Mouse (Mus musculus) kidney, postnatal 4 days (tissue): ENCODE measurements around the gene Cabp4.
"Not testable (repeated sequence)": the region's sequence is repeated elsewhere in the genome, so short reads cannot be mapped to it uniquely, and the experiment has no call there.

Experiments used
- DNase-seq, 2 experiments: peaks; one replicate each; pipeline ENCODE4 v3.0.0; 2021; ENCODE audit warnings: mixed read lengths in 2 of 2

Cabp4 gene

DNA sequence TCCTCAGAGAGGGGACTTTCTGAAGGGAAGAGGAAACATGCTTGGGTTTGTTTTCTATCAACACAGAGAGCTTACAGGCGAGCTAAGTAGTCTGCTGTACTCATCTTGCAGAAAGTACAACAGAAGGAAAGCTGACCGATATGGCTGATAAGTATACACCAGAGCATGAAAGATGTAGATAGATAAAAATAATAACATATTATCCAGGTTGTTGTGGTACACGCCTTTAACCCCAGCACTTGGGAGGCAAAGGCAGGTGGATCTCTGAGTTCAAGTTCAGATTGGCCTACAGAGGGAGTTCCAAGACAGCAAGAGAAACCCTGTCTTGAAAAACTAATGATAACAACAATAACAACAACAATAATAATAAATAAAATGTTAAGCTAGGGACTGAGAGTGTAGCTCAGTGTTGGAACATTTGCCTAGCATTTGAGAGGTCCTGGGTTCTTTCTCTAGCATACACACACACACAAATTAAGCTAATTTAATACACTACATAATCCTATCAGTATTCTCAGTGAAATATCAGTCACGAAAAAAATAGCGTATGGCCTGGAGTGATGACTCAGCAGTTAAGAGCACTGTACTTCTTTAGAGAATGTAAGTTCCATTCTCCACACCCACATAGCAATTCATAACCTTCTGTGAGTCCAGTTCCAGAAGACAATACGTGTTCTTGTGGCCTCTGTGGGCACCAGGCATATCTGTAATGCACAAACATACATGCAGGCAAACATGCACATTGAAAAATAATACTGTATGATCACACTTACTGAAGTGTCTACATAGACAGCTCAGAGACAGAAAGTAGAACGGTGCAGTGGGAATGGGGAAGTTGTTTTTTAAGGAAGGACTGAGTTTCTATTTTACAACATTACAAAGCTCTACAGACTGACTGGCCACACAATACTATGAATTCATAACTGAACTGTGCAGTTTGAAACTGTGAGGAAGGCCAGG is 21.1 kb downstream of the Cabp4 start:
- DNase-seq, result no peak

- DNase-seq, result not testable (repeated sequence)
Measured at GRCm38 (mm10) chr19:4121896-4122295, 21.9 kb downstream of the Cabp4 start.

DNA sequence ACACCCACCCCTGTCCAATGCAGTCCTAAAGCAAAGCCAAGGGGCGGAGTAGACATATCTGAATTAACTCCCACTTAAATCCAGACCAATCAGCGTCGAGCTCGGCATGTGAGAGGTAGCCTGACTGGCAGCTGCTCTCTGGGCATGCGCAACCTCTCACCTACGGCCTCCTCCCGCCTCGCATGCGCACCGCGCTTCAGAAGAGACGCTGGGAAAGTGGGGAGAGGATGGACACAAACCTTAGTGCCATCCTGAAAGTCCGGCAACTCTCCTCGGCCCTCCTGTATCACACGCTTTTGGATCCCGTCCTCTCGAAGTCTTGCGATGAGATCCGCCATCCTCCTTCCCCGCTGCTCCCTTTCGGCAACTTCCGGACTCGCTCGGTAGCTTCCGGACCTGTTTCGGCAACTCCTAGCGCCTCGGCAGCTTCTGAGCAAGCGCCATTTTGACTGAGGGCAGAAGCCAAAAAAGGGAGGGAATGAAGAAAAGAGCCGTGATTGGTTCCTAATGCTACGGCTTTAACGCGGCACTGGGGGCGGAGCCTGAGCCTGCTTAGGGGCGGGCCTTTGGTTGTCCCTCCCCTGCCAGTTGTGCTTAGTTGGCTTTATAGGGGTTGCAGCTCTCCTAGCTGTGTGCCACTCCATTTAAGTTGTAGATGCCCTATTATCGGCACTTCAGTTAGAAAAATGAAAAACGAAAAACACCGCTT is 22.6 kb downstream of the Cabp4 start:
- peak; percentile 99 for DNase-seq

GRCm38 (mm10) chr19:4120496-4120895 is 23.3 kb downstream of the Cabp4 start:
- DNase-seq, result no peak

- DNase-seq, result no peak
Measured at GRCm38 (mm10) chr19:4119716-4120487, 23.9 kb downstream of the Cabp4 start.

GRCm38 (mm10) chr19:4118350-4118749 is 25.5 kb downstream of the Cabp4 start:
- no peak for DNase-seq

- DNase-seq, result peak; percentile 35 to 59
Measured at GRCm38 (mm10) chr19:4117006-4117405, 26.8 kb downstream of the Cabp4 start.

DNA sequence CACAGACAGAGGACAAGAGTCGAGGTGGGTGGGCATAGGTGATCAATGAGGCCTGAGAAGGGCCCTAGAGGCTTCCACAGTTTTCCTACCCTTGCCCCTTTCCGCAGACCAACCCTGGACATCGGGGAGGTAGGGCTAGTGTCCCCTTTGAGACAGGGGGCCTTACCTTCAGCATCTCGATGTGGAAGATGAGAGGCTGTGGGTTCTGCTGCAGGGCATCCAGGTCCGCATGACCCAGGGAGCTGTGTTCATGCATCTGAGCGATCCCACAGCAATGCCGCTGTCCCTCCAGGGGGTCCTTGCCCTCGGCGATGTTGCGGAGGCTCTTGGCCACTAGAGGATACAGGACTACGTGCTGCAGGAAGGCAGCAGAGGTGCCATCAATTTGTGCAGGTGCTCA is 28.0 kb downstream of the Cabp4 start:
- DNase-seq, result no peak

GRCm38 (mm10) chr19:4115144-4115543 is 28.7 kb downstream of the Cabp4 start:
- DNase-seq, result no peak

GRCm38 (mm10) chr19:4114551-4114950 is 29.3 kb downstream of the Cabp4 start:
- no peak for DNase-seq

GRCm38 (mm10) chr19:4113806-4114230 is 30.0 kb downstream of the Cabp4 start:
- DNase-seq, result peak; percentile 51 to 66

DNA sequence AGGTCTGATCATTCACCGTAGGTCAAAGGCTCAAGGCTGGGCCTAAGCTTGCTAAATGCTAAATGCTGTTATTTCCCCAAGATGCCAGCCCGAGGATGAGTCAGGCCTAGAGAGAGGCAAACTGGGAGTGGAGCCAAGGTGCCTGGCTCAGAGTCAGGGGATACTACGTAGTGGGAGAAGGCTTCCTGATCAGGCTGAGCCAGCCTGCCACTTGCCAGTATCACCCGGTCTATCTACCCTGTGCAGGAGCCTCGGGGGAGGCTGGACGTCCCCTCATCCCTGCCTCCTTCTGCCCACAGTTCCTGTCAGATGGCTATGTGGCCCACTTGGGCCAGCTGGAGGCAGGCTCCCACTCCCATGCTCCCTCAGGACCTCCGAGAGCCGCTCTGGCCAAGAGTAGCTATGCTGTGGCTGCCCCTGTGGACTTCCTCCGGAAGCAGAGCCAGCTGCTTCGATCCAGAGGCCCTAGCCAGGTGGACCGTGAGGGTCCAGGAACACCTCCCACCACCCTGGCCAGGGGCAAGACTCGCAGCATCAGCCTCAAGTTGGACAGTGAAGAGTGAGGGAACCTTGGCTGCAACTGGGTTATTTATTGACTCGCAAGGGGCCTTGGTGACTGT is 30.5 kb downstream of the Cabp4 start:
- peak; percentile 64 to 75 for DNase-seq

DNA sequence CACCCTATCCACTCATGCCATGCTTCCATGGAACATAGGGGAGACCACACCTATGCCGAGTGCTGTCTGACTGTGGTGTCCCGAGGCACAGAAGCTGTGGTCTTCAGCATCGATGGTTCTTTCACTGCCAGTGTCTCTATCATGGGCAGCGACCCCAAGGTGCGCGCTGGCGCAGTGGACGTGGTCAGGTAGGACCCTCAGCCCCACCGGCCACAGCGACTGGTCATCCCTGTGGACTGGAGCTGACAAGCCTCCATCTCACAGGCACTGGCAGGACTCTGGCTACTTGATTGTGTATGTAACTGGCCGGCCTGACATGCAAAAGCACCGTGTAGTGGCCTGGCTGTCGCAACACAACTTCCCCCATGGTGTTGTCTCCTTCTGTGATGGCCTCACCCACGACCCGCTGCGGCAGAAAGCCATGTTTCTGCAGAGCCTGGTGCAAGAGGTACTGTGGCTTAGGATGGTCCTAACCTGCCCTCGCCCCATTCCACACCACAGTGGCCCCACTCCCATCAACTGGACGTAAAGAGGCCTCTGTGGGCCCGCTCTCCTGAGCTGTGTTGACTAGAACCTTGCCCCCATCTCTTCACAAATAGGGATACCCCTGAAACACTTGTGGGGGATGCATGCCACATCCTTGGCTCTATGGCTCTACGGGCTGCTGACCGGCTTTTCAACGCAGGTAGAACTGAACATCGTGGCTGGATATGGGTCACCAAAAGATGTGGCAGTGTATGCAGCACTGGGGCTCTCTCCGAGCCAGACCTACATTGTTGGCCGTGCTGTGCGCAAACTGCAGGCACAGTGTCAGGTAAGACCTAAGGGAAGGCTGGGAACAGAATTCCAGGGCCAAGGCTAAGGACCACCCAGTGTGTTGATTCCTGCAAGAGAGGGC is 31.5 kb downstream of the Cabp4 start:
- no peak for DNase-seq

DNA sequence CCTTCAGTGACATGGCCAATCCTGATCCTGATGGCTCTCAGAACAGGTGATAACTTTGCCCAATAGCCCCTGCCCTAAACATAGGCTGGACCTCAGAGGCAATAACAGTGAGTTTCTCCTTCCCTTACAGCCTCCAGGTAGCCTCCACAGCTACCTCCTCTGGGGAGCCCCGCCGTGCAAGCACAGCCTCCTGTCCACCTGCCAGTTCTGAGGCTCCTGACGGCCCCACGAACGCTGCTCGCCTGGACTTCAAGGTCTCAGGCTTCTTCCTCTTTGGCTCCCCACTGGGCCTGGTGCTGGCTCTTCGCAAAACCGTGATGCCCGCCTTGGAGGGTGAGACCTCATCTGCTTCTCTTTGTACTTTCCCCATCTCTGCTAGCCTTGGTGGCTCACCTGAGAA is 35.3 kb downstream of the Cabp4 start:
- no peak for DNase-seq

GRCm38 (mm10) chr19:4106654-4107053 is 37.2 kb downstream of the Cabp4 start:
- no peak for DNase-seq

DNA sequence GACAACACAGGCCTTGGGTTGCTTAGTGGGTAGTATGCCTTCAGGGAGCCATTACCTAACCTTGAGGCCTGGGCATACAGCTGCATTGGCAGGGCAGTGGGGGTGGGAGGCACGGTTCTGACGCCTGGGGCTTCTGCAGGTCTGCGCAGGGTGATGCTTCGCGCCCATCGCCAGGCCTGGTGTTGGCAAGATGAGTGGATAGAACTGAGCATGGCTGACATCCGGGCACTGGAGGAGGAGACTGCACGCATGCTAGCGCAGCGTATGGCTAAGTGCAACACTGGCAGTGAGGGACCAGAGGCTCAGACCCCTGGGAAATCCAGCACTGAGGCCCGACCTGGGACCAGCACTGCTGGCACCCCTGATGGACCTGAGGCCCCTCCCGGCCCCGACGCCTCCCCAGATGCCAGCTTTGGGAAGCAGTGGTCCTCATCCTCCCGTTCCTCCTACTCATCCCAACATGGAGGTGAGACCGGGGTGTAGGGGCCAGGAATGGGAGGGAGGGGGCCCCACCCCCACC is 39.1 kb downstream of the Cabp4 start:
- DNase-seq, result no peak

GRCm38 (mm10) chr19:4103792-4104191 is 40.0 kb downstream of the Cabp4 start:
- no peak for DNase-seq

DNA sequence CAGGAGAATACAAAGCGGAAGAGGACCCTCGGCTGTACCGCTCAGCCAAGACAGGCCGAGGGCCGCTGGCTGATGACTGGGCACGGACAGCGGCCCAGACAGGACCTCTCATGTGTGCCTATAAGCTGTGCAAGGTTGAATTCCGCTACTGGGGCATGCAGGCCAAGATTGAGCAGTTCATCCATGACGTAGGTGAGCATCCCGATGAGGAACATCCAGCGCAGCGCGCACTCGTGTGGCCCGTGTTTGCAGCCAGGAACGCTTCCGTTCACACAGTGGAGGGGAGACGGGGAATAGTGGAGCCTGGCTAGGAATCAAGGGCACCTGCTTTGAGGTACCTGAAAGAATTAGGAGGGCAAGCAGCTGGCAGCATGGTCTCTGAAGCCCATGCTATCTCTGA is 40.5 kb downstream of the Cabp4 start:
- DNase-seq, result no peak

DNA sequence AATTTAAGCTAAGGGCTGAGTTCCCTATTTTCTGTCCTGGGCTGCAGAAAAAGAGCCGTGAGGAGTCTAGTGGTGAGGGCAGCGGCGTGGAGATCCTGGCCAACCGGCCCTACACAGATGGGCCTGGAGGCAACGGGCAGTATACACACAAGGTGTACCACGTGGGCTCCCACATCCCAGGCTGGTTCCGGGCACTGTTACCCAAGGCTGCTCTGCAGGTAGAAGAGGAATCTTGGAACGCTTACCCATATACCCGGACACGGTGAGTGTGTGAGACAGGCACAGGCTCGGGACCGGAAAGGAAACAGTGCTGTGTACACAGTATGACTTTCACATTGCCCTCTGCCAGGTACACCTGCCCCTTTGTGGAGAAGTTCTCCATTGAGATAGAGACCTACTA is 41.2 kb downstream of the Cabp4 start:
- no peak for DNase-seq

DNA sequence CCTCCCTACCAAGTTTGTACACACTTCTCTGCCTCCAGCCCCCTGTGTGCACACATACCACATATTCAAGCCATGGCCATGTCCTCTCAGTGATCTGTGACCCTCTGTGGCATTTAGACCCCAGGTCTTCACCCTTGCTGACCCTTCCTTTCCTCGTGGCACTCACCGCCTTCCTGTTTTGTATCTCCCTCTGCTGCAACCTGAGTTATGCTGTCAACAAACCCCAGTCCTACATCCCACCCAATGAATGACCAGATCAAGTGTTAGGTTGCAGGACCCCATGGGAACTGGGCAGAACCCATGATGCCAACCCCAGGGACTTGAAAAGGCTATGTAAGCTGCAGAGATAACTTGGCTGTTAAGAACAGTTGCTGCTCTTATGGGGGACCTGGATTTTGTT is 41.8 kb downstream of the Cabp4 start:
- no peak for DNase-seq

DNA sequence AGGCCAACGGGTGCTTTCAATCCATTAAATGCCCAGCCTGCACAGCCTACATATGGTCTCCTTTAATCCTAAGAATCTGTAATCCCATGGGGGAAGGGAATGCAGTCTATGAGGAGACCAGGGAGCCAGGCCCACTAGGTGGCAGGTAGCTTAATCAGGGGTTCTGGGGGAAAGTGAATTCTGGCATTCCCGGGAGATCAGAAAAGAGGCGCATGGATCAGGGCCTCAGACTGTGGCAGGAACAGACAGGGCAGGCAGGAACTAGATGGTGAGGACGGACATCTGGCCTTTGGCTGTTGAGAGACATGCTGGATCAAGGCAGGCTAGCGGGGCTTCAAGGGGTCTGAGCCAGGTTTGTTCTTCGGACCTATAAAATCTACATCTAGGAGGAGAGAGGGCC is 42.4 kb downstream of the Cabp4 start:
- DNase-seq, result no peak
